Mouse (Mus musculus): ENCODE measurements at regions not wholly inside any gene's neighbourhood (a gene's known extent, or its start where the extent isn't known, plus 50 kb on each side); places are given as distances from the start of the nearest gene placed in this dataset.

GRCm38 (mm10) chr9:6608428-6609283, 339.0 kb upstream of the Ddi1 start:
- no peak for DNase-seq (ENCODE audit: low spot score)

Measured in c-Kit-positive CD71-positive TER-119-positive erythroid progenitor cells, embryonic 14.5 days (primary cell).